Mouse (Mus musculus): ENCODE measurements around the gene Rab28. TPM values are rescaled to one million over a fixed set of nuclear protein-coding genes. Genes with fewer than 3 reads are reported as not detected.
A peak's percentile ranks its signal among the peaks of the same experiment; 100 is the strongest.

The Rab28 gene
- polyA plus RNA-seq (2015; fragmentation: Nextera tagmentation; extraction: Ambion mirVana): 74.9 and 79.1 TPM in 2 replicates

DNA sequence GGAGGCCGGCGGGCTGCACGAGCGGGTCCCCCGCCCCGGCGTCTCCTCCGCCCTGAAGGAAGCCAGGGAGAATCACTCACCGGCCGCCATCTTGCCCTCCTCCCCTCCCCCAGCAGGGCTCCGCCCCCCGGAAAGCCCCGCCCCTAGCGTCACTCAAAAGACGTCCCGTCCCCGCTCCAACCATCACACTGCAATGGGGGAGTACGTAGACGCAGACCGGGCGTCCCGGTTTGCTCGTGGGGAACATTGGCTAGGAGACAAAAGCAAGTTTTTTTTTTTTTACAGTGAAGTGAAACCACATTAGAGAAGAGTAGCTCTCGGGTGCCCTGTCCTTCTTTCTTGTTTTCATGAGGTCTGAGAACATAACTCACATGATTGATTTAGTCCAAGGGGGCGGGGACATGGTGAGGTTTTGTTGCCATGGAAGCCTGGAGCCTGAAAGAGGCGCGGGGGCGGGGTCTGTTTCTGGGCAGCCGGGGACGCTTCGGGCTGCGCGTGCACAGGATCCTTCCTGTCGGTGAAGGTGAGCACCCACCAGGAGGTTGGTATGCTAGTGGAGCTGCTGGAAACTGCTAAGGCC, at the start of gene Rab28:
TSS of gene Rab28 (minus strand) at position 107 of the 580 bp plus-strand sequence.
- Histone ChIP-seq H3K4me3 (peak within 1 kb of the TSS; percentile 94), H3K36me3 (no peaks in the 10 kb centered on the region), H3K9me3 (no peaks in the 10 kb centered on the region), H3K4me2 (peak within 1 kb of the TSS; percentile 94), H3K4me1 (peaks cover 6% of the 10 kb centered on the region; the same call in 1 of the 2 replicates), H3K27ac (peak within 1 kb of the TSS; percentile 66; the same call in 1 of the 2 replicates), H3K27me3 (no peaks in the 10 kb centered on the region), H3K9ac (peak within 1 kb of the TSS; percentile 93)
- peak; percentile 96 for ATAC-seq (ENCODE audit: insufficient number of reproducible peaks, insufficient read depth, low FRiP score, low TSS enrichment, low read depth)
- WGBS: under 1% methylated on average over 33 of the region's 34 CpGs

DNA sequence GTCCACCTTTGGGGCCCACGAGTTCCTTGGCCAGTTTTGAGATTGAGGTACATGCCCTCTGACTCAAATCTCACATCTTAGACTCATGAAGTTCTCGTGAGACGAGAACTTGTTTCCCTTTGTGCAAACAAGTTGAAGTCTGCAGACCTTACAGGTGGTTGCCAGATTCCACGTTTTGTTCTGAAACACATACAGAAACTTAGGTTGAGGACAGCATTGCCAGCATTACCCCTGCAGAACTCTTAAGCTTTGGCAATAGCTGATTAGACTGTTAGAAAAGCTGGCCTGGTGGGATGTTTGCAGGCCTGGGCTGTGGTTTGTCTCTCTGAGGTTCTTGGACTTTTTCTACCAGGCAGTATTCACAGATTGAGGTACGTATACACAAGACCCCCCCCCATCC, 49.4 kb upstream of the Rab28 start:
- no peaks in the 10 kb centered on the region for H3K36me3 ChIP-seq
- peaks cover 10% of the 10 kb centered on the region for H3K4me1 ChIP-seq
- no peak overlapping the region for H3K9ac ChIP-seq
- no peaks in the 10 kb centered on the region for H3K9me3 ChIP-seq
- no peak overlapping the region for H3K4me3 ChIP-seq
- ATAC-seq (ENCODE audit: insufficient number of reproducible peaks, insufficient read depth, low FRiP score, low TSS enrichment, low read depth): no peak
- WGBS: 2% methylated on average over 5 of the region's 5 CpGs
- H3K27ac ChIP-seq: no peak overlapping the region
- H3K27me3 ChIP-seq: peaks cover 96% of the 10 kb centered on the region
- no peak overlapping the region for H3K4me2 ChIP-seq

DNA sequence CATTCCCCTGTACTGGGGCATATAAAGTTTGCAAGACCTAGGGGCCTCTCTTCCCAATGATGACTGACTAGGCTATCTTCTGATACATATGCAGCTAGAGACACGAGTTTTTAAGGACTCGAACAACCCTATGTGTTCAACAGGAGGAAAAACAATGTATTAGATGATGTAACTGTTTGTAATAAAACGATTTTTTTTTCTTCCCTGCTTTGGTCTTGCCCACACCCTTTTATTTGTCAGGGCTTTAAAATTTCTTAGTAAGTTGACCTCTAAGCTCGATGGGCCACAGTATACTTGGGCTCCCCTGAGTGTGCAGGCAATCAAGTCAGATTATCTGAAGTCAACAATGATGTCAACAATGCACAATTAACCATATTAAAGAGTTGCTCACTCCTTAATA, 48.4 kb upstream of the Rab28 start:
- H3K9me3 ChIP-seq: no peaks in the 10 kb centered on the region
- no peak overlapping the region for H3K9ac ChIP-seq
- ATAC-seq (ENCODE audit: insufficient number of reproducible peaks, insufficient read depth, low FRiP score, low TSS enrichment, low read depth): no peak
- H3K4me2 ChIP-seq: no peak overlapping the region
- H3K4me3 ChIP-seq: no peak overlapping the region
- H3K27ac ChIP-seq: no peak overlapping the region
- H3K4me1 ChIP-seq: peaks cover 4% of the 10 kb centered on the region
- peaks cover 96% of the 10 kb centered on the region for H3K27me3 ChIP-seq
- H3K36me3 ChIP-seq: no peaks in the 10 kb centered on the region
- 4% methylated on average over 4 of the region's 4 CpGs for WGBS

DNA sequence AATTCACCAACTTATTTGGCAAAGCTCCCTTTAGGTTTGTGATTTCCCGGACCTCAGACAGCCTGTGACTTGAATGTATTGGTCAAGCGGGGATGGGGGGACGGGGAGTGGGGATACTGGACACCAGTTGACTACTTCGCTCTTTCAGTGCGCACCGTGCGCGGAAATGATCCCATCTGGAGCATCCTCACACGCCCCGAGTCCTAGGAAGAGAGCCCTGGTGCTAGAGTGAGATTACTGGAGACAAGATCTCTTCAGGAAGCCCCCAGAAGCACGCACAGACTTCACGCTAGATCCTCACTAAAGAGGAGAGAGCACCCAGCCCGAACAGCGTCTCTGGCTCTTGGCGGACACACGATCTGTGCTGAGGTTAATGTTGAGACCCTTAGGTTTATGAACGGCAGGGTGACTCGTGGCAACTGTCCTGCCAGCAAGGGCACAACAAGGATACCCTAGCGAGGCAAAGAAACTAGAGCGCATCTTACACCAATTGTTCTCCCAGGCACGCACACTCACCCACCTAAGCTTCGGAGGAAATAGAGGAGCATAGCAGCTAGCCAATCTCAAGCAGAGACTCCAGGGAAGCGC, 47.5 kb upstream of the Rab28 start:
- Histone ChIP-seq H3K27me3 (peaks cover 97% of the 10 kb centered on the region), H3K27ac (no peak overlapping the region), H3K9me3 (no peaks in the 10 kb centered on the region), H3K9ac (no peak overlapping the region), H3K4me2 (no peak overlapping the region), H3K4me1 (peaks cover 3% of the 10 kb centered on the region; the same call in 1 of the 2 replicates), H3K4me3 (no peak overlapping the region), H3K36me3 (no peaks in the 10 kb centered on the region)
- ATAC-seq (ENCODE audit: insufficient number of reproducible peaks, insufficient read depth, low FRiP score, low TSS enrichment, low read depth): no peak
- WGBS: under 1% methylated on average over 23 of the region's 23 CpGs

DNA sequence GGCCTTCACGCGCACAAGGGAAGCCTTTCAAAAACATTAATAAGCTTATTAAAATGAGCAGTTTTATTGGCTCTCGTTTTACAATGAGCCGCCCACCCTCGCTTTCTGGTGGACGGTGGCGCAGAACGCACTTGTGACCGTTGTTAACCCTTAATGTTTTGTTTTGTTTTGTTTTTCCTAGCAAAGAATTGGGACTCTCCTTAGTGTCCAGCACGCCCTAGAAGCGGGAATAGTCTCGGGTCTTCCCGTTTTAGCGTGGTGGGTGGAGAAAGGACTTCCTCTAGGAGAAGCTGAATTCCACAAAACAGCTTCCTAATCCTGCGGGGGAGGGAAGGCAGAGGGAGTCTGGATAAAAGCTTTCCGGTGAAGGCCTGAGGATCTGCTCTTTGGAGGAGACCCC, 46.9 kb upstream of the Rab28 start:
- ATAC-seq (ENCODE audit: insufficient number of reproducible peaks, insufficient read depth, low FRiP score, low TSS enrichment, low read depth): no peak
- no peaks in the 10 kb centered on the region for H3K36me3 ChIP-seq
- peaks cover 3% of the 10 kb centered on the region; the same call in 1 of the 2 replicates for H3K4me1 ChIP-seq
- WGBS: under 1% methylated on average over 16 of the region's 16 CpGs
- H3K4me2 ChIP-seq: peak overlapping the region; percentile 9; the same call in 1 of the 2 replicates
- peaks cover 97% of the 10 kb centered on the region for H3K27me3 ChIP-seq
- H3K27ac ChIP-seq: no peak overlapping the region
- H3K4me3 ChIP-seq: 0 out of 2 replicates have a peak overlapping the region, but pooled peaks have one; percentile 1
- no peaks in the 10 kb centered on the region for H3K9me3 ChIP-seq
- no peak overlapping the region for H3K9ac ChIP-seq

DNA sequence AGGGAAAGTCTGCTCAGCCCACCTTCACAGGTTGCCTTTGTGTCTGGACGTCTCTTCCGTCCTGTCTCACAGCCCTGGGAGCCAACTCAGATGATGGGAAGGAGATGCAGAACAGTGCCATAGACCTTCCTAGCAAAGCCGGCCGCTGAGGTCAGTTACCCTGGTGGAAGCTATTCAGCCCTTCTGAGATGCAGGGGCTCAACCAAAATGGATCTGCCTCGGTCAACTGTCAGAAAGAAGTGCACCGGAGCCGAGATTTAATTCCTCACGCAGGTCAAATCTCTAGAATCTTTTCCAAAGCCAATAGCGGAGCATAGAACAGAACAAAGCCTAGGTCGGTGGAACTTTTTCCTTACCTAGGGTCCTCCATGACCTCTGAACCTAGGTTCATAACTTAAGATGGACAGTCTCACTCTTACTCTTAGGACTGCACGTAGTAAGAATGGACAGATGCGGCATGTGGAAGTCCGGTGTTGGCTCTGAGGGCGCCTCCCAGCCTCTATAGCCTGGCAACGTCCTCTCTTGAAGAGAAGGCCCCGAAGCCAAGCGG, 46.3 kb upstream of the Rab28 start:
- no peak for ATAC-seq (ENCODE audit: insufficient number of reproducible peaks, insufficient read depth, low FRiP score, low TSS enrichment, low read depth)
- under 1% methylated on average over 17 of the region's 17 CpGs for WGBS
- Histone ChIP-seq H3K9ac (no peak overlapping the region), H3K36me3 (no peaks in the 10 kb centered on the region), H3K4me2 (peak overlapping the region; percentile 9; the same call in 1 of the 2 replicates), H3K4me3 (0 out of 2 replicates have a peak overlapping the region, but pooled peaks have one; percentile 1), H3K4me1 (peaks cover 3% of the 10 kb centered on the region; the same call in 1 of the 2 replicates), H3K9me3 (no peaks in the 10 kb centered on the region), H3K27me3 (peaks cover 98% of the 10 kb centered on the region), H3K27ac (no peak overlapping the region)

DNA sequence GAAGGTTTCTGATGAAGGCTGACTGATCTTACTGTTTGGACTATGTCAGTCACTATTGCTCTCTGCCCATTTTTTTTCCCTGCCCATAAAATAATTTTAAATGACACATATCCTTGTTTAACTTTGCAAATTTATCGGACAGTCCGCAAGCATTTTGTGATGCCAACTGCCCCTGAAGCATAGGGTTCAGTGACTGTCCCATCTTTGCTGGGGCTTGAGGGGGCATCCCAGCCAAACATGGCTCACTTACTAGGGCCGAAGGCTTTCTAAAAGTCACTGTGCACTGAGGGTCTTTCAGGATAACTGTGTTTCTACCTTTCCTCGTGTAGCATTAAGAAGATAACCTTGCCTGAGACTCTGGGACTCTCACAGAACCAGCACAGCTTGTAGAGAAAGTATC, 44.8 kb upstream of the Rab28 start:
- 20% methylated on average over 4 of the region's 4 CpGs for WGBS
- Histone ChIP-seq H3K4me3 (no peak overlapping the region), H3K9ac (no peak overlapping the region), H3K36me3 (no peaks in the 10 kb centered on the region), H3K4me2 (no peak overlapping the region), H3K4me1 (peaks cover 3% of the 10 kb centered on the region; the same call in 1 of the 2 replicates), H3K9me3 (no peaks in the 10 kb centered on the region), H3K27me3 (peaks cover 98% of the 10 kb centered on the region), H3K27ac (no peak overlapping the region)
- ATAC-seq (ENCODE audit: insufficient number of reproducible peaks, insufficient read depth, low FRiP score, low TSS enrichment, low read depth): no peak

DNA sequence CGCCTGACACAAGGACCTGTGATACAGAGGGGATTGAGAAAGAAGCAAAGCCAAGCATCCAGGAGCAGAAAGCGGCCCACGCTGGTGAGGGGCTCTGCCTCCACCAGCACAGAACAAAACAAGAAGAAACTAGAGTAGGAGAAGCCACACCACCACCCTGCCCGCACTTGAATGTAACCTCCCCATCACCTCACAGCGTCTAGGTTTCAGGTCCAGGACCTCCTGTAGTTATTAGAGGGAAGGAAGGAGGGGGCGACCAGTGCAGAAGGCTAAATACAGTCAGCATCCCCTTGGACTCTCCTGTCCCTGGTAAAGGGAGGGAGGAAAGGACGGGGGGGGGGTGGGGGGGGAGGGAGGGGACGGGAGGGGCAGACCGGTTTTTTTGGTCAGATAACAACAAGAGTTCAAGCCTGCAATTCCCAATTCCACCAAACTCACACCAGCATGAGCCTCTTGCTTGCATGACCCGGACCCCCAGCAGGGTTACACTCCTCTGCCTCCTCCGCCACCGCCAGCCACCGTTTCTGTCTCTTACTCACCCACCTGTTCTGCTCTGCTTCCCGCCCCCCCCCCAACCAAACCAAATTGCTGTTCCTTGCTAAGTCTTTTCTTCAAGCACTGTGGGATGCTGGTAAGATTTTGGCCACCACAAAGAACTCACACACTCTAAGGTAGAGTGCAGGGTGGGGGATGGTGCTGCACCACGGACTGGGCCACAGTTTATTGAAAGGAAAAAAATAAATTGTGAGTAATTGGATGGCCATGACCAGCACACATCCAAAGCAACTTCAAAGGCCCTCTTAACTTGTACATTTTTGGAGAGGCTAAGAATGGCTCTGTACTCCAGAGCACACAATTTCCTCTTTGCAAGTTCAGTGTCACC, 37.2 kb upstream of the Rab28 start:
- H3K4me2 ChIP-seq: no peak overlapping the region
- WGBS: 5% methylated on average over 15 of the region's 15 CpGs
- ATAC-seq (ENCODE audit: insufficient number of reproducible peaks, insufficient read depth, low FRiP score, low TSS enrichment, low read depth): no peak
- H3K27me3 ChIP-seq: peaks cover 79% of the 10 kb centered on the region
- no peaks in the 10 kb centered on the region for H3K9me3 ChIP-seq
- H3K9ac ChIP-seq: no peak overlapping the region
- H3K4me3 ChIP-seq: no peak overlapping the region
- H3K27ac ChIP-seq: no peak overlapping the region
- H3K36me3 ChIP-seq: no peaks in the 10 kb centered on the region
- no peaks in the 10 kb centered on the region for H3K4me1 ChIP-seq

DNA sequence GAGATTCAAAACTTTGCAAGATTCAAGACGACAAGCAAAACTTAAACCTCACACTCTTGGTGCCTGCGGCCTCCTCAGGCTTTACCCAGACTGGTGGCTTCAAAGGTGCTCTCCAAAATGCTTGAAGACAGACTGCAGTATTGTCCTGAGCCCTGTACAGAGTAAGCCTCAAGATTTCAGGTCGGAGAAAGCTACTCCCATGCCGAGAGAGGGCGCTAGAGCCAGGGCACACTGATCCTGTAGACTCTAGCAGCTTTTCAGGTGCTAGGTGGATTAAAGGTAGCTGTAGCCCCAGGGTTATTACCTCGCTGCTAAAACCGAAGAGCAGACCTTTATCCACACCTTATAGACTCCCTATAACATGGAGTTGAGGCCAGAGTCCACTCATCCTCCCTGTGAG, 36.3 kb upstream of the Rab28 start:
- Histone ChIP-seq H3K4me1 (no peaks in the 10 kb centered on the region), H3K9me3 (no peaks in the 10 kb centered on the region), H3K36me3 (no peaks in the 10 kb centered on the region), H3K27me3 (peaks cover 70% of the 10 kb centered on the region), H3K9ac (no peak overlapping the region), H3K4me3 (no peak overlapping the region), H3K4me2 (no peak overlapping the region), H3K27ac (no peak overlapping the region)
- ATAC-seq (ENCODE audit: insufficient number of reproducible peaks, insufficient read depth, low FRiP score, low TSS enrichment, low read depth): no peak
- 8% methylated on average over 7 of the region's 7 CpGs for WGBS

DNA sequence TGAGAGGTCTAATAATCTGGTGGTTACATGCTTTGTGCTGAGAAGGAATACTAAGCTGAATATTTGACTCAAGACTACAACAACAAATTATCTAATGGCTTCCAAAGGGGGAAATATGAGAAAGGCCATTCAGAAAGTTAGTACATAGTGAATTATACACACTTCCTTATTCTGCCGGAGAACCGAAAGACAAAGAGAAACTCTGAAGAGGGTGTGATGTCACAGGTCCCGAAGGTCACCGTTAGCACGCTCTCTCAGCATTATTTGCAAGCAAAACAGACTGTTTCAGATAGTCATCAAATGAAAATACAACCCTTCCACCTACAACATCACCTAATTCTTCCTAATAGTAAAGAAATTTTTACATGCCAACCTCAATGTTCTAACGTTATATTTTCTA, 30.9 kb upstream of the Rab28 start:
- no peak overlapping the region for H3K27ac ChIP-seq
- H3K36me3 ChIP-seq: no peaks in the 10 kb centered on the region
- ATAC-seq (ENCODE audit: insufficient number of reproducible peaks, insufficient read depth, low FRiP score, low TSS enrichment, low read depth): no peak

DNA sequence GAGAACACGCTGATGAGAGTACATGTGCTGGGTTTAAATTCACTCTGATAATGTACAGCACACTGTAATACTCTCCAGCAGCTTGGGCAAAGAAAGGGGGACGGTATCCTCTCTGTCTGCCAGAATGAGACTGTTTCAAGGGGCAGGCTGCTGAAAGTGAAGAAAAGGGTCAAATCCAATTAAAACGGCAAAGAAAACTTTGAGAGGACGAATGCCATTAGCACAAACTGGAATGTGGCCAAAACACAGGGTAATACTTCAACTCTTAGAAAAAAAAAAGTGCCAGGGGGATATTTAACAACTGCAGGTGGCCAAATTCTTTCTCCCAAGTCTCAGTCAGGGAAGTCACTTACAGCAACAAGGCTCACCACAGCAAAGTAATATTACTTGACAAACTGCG, 29.1 kb upstream of the Rab28 start:
- no peak overlapping the region for H3K4me2 ChIP-seq
- no peak overlapping the region for H3K9ac ChIP-seq
- ATAC-seq (ENCODE audit: insufficient number of reproducible peaks, insufficient read depth, low FRiP score, low TSS enrichment, low read depth): no peak
- H3K4me3 ChIP-seq: no peak overlapping the region
- no peaks in the 10 kb centered on the region for H3K36me3 ChIP-seq
- no peak overlapping the region for H3K27ac ChIP-seq
- H3K9me3 ChIP-seq: no peaks in the 10 kb centered on the region
- WGBS: 44% methylated on average over 5 of the region's 5 CpGs
- no peaks in the 10 kb centered on the region for H3K4me1 ChIP-seq
- 0 out of 2 replicates have a peak, but pooled peaks cover 4% of the 10 kb centered on the region for H3K27me3 ChIP-seq

More for the DNA sequence above, 30.9 kb upstream of the Rab28 start:
- no peak overlapping the region for H3K9ac ChIP-seq
- no peaks in the 10 kb centered on the region for H3K9me3 ChIP-seq
- H3K27me3 ChIP-seq: peaks cover 16% of the 10 kb centered on the region
- WGBS: 55% methylated on average over 6 of the region's 6 CpGs
- H3K4me2 ChIP-seq: no peak overlapping the region
- no peaks in the 10 kb centered on the region for H3K4me1 ChIP-seq
- H3K4me3 ChIP-seq: no peak overlapping the region

All from embryonic facial prominence, embryonic 13.5 days (tissue).